Mouse (Mus musculus): ENCODE measurements around the gene Cyp4v3.
A peak's percentile ranks its signal among the peaks of the same experiment; 100 is the strongest.

The Cyp4v3 gene

DNA sequence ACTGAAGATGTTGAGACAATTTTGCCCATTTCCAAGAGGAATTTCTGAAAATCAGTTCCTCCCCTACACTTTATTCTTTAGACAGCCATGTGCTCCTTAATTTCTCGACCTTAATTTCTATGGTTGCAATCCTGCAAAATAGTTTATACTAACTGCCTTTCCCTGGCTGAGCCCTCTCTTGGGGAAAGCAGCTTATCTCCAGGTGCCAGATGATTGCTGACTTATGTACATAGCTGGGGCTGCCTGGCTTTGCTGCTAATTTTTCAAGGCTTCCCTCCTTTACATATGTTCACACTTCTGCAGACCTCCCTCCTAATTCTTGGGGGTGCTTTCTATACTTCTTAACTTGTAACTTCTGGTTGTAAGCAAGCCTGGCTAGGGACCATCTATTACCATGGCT lies 12.1 kb downstream of the Cyp4v3 start:
- DNase-seq (ENCODE audit: low read depth): no peak

DNA sequence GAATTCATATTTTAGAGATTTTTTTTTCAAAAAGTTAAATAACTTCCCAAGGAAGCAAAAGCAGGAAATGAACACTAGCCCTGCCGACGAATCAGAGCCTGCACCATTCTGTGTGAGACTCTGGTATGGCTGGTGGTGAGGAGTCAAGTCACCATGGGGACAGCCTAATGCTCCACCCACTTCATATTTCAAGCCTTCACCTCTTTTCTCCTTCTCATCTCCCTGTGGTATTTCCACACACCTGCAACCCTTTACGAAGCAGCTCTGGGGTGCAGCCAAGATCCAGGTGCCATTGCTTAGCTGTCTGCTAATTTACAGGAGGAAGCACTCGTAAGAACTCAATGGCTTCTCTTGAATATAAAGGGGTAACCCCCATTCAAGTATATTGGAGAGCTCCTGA lies 22.0 kb downstream of the Cyp4v3 start:
- no peak for DNase-seq (ENCODE audit: low read depth)

DNA sequence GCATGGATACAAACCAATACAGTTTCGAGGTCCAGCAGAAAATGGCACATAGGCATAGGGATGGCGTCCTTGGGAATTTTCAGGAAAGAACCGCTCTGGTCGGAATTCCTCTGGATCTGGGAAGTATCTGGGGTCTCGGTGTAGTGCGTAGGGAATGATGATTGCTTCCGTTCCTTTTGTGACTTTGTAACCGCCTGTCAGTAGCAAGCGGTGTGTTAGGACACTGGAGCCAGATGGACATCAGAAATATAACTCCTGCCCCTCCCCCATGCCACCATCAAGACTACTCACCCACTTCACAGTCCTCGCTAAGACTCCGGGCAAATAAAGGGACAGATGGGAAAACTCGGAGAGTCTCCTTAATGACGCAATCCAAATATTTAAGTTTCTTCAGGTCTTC lies 24.6 kb downstream of the Cyp4v3 start, which contains the start of gene Gm45753:
TSS of gene Gm45753 (minus strand) at position 101 of the 400 bp plus-strand sequence.
- DNase-seq (ENCODE audit: low read depth): no peak

DNA sequence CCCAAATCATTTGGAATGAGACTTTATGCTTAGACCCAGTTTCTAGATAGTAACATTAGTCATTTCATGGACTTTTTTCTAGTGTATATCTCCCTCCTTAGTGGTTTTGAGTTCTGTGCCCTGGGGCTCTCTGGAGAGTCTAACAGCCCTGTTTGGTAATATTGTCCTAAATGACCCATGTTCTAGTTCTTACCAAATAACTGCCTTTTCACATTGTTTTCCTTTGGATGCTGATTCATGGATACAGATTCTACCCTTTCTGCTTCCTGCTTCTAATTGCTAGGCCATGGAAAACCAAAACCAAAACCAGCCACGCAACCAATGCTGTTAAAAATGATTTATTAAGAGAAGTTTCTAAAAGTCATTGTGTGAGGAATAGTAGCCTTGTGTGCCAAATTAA lies 27.5 kb downstream of the Cyp4v3 start:
- DNase-seq (ENCODE audit: low read depth): peak; percentile 13

DNA sequence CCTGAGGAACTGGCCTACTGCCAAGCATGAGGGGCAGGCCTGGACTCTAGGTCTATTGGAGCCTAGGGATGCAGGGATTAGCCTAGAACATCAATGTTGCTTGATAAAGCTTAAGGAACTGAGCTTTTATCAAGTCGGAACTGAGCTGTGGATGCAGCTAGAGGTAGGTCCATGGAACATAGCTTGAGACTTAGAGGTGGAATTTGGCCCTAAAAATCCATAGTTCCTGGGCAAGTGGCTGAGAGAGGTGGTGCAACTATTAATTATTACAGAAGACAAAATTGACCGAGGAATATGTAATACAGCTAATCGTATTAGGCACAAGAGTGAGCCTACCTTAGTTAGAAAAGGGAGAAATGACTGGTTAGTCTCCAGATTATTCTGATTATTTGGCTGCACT lies 28.7 kb downstream of the Cyp4v3 start:
- DNase-seq (ENCODE audit: low read depth): no peak

DNA sequence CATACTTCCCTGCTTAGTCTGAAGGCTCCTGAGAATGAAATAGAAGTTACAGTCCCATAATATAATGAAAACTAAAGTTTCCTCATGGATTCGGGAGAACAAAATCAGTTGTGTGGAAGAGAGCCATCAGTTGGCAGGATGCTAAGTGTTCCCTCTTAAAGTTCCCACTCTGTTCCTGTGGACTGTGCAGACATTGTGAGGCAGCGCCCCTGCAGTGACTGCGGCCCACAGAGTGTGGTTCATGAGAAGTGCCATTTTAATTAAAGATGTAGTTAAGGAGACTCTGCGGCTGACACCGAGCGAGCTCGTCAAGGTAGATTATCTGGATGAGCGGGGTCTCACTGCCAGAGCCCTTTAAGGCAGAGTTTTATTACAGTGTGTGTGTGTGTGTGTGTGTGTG lies 30.6 kb downstream of the Cyp4v3 start:
- no peak for DNase-seq (ENCODE audit: low read depth)

DNA sequence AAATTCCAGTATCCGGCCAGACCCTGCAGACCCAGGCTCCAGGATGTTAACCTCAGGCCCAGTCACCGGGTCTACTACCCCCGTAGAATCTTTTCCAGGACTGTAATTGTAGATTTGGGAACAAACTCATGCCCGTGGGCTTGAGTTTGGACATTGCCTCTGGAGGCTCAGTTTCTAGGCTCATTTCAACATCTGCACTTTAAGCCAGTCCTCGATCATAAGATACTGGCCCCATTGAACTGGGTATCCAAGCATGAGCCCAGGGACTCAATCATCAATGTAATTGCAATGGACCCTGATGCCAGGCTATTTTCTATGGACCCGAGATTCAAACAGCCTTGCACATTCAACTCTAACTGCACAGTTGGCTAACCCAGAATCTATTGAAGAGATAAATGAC lies 37.7 kb downstream of the Cyp4v3 start:
- no peak for DNase-seq (ENCODE audit: low read depth)

DNA sequence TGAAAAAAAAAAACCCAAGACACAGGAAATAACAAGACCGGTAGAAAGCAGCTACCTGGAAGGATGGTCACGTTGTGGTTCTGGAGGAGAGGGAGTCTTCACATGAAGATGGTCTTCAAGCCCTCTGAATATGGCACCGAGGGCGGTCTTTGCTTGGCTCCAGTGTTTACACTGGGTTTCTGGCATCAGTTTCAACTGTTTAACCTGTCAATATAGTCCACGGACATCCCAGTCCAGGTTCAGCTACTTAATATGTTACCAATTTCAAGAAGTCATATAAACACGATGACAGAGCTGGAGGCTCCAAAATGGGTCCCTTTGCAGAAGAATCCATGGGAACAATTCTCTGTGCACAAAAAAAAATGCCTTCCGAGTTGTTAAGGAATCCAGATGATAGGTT lies 38.3 kb downstream of the Cyp4v3 start, which contains the start of gene Klkb1:
TSS of gene Klkb1 (minus strand) at position 173 of the 400 bp plus-strand sequence.
- DNase-seq (ENCODE audit: low read depth): no peak

DNA sequence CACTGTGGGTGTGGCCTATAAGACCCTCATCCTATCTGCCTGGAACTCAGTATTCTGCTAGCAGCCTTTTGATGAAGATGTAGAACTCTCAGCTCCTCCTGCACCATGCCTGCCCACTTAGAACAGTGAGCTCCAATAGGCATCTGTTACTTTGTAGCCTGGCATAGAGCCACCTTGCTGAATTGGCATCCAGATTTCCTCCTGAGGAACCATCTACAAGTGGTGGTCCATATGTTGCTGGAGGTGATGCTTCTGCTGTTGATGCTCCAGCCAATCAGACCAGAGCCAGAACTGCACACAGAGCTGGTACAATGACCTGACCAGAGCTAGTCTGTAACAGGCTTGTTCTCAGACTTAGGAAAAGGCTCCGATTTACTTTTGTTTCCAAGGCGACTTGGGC lies 41.2 kb downstream of the Cyp4v3 start:
- DNase-seq (ENCODE audit: low read depth): no peak

DNA sequence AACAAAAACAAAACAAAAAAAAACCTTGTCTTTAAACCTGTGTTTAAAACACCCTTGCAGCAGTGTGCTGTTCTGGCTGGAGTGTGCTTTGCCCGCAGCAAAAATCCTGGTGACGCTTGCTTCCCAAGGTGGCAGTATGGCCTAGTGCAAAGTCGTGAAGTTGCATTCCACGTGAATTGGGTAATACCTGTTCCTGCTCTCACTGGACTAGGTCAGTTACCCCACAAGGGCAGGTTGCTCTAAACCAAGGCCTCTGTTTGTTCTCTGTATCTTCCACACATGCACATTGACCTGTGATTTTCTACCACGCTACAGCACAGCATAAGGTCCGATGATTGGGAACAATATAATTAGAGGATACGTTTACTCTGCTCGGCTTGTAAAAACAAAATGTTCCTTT lies 51.4 kb downstream of the Cyp4v3 start:
- no peak for DNase-seq (ENCODE audit: low read depth)

DNA sequence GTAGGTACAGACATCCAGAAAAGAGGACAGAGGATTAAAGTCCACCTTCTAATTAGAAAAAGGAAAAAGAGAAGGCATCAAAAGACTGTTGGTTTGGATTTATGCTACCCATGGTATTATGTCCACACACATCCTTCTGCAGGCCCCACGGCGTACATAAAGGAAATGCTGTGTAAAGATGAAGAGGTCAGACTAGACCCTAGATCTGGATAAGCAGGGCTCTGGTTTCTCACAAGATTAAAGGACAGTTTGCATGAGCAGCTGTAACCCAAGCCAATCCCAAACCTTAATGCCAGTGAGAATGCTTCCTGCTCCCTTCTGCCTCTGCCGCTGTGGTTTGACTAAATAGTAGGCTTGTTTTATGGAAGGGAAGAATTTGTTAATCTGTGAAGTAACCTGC lies 55.6 kb downstream of the Cyp4v3 start:
- no peak for DNase-seq (ENCODE audit: low read depth)

DNA sequence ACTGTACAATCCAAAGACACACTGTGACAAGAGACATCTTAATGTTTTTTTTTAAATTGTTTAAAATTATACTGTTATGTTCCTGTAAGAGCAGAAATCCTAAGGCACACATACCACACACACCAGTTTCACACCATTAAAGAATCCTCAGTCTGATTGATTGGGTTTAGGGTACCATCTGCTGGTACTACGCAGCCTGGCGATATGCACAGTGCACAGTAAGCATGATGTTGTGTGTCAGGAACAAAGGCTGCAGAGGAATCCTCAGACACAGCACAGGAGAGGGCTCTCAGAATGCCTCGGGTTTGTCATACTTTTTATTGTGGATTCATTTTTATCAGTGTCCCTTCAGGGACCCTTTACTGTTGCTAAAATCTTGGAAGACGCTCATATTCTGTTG lies 58.7 kb downstream of the Cyp4v3 start:
- DNase-seq (ENCODE audit: low read depth): no peak

DNA sequence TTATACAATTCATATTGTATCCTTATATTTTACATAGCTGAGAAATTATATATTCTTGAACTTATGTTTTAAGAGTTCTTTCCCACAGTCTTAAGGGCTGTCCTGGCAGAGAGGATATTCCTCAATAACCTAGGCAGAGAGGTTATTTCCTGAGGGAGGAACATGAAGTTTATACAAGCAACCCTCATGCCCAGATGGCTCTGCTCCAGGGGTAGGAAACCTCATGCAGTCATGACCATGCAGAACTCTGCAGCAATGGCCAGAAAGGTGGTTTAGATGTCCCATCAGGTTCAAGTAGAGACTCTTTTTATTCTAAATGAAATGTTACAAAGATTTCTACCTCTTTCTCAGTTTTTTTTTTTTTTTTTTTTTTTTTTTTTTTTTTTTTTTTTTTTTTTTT lies 64.0 kb downstream of the Cyp4v3 start:
- DNase-seq (ENCODE audit: low read depth): no peak

DNA sequence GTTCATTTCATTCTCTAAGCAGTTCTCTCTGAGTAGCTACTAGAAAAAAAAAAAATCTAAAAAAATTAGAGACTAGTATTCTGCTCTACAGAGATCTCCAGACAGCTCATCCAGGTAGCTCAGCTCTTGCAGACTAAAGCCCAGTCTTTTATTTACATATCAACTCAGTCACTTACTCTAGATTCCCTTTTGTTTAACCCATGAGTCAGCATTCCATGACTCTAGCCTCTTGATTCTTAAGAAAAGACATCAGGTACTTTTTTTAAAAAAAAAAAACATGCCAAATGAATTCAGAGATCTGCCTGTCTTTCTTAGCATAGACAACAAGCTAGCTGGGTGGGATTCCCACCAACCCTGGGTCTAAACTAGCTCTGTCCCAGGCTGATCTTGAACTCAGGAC lies 64.5 kb downstream of the Cyp4v3 start:
- DNase-seq (ENCODE audit: low read depth): no peak

DNA sequence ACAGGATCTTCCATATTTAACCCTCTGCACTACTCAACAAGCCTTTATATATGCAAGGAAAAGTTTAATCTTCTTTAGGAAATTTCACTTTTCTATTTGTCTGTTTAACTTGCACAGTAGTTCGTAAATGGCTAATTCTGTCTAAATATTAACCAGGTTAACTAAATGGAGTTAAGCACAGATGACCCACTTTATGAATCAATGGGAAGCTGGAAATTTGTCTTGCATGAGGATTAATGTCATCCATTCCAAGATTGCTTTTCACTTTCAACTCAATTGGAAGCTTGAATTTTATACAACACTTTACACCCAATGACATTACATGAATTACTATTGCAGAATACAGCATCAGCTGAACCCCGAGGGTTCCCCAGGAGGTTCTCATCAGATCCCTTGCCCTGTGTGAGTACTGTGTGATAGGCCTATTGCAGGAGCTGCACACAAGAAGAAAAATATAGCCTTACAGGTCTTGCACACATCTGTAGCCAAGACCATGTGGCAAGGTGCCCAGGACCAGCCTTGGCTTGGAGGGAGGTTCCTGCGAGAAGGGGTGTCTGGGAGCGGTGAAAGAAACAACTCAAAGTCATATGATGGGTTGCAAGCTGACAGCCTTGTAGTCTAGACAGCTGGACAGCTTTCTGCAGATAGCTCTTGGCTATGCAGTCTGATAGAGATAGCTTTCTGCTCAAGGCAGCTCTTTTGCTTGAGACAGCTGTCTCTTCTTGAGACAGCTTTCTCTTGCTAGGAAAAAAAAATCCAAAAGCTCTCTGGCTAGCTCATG lies 65.2 kb downstream of the Cyp4v3 start:
- DNase-seq (ENCODE audit: low read depth): no peak

DNA sequence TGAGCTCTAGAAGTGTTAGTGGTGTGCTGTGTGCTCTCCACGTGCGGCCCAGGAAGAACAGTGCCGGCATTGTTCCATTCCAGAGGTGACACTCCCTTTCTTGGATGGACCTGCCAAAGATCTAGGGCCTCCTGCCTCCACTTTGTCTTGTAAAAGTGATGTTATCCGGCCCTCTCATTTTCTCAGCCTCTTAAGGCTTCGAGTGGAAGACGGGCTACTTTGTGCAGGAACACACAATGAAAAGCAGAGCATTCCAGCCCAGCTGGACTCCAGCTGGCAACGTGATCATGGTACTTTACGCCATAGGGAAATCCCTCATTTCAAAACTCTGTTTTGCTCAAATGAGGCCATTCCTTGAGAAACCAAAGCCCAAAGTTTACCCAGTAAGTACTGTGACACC lies 66.0 kb downstream of the Cyp4v3 start:
- DNase-seq (ENCODE audit: low read depth): no peak

DNA sequence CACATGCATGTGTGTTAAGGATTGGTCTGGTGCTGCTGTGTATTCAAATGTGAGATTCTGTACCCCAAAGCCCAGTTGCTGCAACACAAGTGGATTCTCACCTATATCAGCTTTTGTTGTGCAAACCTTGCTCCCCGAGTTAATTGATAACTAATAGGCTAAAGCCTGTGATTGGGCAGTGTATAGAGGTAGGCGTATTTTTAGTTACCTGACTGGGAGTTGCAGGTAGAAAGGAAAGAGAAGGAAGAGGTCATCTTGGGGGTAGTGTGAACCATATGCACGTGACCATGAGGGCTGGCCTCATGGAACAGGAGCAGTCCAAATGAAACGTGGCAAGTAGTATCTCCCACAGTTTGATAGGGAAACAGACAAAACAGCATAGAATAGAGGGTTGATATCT lies 68.1 kb downstream of the Cyp4v3 start:
- DNase-seq (ENCODE audit: low read depth): no peak

DNA sequence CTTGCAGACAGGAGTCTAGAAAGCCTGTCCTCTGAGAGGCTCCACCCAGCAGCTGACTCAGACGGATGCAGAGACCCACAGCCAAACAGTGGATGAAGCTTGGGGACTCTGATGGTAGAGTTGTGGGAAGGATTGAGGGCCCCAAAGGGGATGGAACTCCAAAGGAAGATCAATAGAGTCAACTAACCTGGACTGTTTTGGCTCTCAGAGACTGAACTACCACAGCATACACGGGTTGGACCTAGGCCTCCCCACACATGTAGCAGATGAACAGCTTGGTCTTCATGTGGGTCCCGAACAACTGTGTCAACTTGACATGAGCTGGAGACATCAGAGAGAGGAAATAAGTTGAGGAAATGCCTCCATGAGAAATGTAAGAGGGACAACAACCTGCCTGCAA lies 70.2 kb downstream of the Cyp4v3 start:
- DNase-seq (ENCODE audit: low read depth): no peak

DNA sequence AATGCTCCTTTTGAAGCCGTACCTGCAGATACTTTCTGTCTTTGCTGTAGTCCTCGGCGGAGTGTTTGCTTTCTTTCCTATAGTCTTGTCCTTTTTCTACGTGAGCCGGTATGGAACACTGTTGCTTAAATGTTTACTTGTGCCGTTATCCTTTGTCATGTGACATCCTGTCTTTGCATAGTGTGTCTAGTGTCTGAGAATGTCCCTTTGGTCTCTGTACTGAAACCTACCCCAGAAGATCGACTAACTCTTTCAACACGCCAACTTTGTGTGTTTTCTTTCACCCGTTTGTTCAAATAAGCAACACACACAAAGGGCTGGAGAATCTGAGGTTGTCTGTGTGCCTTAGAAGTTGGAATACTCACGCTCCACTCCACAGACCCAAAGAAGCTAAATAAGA lies 71.1 kb downstream of the Cyp4v3 start, which contains the start of gene F11:
TSS of gene F11 (minus strand) at position 112 of the 400 bp plus-strand sequence.
- no peak for DNase-seq (ENCODE audit: low read depth)

DNA sequence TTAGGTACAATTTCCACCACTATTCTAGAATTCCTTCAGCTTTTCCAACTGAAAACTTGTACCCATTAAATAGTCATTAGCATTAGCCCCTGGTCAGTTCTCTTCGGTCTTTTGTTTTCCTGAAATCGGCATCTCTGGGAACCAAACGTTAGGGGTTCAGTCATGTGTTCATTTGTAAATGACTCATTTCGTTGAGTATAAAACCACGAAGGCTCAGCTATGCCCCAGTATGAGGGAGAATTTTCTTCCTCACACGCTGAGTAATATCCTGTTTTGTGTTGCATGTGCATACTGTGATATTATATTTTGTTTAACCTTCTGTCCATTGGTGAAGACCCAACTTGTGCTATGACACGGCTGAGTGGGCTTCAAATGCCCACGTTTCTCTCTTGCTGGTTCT lies 74.6 kb downstream of the Cyp4v3 start:
- no peak for DNase-seq (ENCODE audit: low read depth)

DNA sequence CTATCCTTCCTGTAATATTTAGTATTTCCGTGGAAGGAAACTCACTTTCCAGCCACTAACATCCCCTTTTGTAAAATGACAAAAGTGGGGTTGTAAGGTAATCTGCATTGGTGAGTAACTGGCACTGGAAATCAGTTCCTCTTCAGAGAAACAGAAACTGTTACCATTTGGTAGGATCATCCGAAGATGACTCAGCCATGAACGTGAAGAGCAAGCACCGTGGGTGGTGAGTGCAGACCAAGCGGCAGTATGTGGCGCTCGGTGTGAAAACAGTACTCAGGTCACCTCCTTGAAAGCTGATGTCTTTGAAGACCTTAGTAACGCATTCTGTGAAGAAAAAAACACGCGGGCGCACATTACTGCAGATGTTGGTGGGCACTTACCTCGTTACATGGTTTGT lies 78.0 kb downstream of the Cyp4v3 start:
- DNase-seq (ENCODE audit: low read depth): no peak

Data from fibroblast of lung, adult 2 months (primary cell).